Mouse (Mus musculus): Measurements from ENCODE around the gene S1pr5. TPM values are rescaled to one million over a fixed set of nuclear protein-coding genes. Genes with fewer than 3 reads are reported as not detected.
A peak's percentile ranks its signal among the peaks of the same experiment; 100 is the strongest.
"Not testable (repeated sequence)": the region's sequence is repeated elsewhere in the genome, so short reads cannot be mapped to it uniquely, and the experiment has no call there.

Gene S1pr5
- polyA plus RNA-seq, 1 experiment = 0.78 TPM

- 0 out of 2 replicates have a peak, but pooled peaks cover 5% of the 10 kb centered on the region for H3K36me3 ChIP-seq (ENCODE audit: control insufficient read depth, insufficient read depth, low read length)
- H3K4me3 ChIP-seq (ENCODE audit: control insufficient read depth, insufficient read depth, low read length) = no peak overlapping the region
- H3K4me1 ChIP-seq (replicated peaks; ENCODE audit: control insufficient read depth, insufficient read depth, low read length) = peaks cover 19% of the 10 kb centered on the region
- TF ChIP-seq POLR2A (IDR thresholded peaks at IDR 0.05; ENCODE audit: control insufficient read depth, extremely low read depth, insufficient read depth, low read length, poor library complexity) = no peak
- TF ChIP-seq CTCF (IDR thresholded peaks at IDR 0.05; ENCODE audit: borderline replicate concordance, control insufficient read depth, extremely low read depth, insufficient read depth, low read length, poor library complexity) = no peak
- no peaks in the 10 kb centered on the region for H3K27me3 ChIP-seq (ENCODE audit: control insufficient read depth, insufficient read depth, low read length)
- H3K27ac ChIP-seq (ENCODE audit: control insufficient read depth, insufficient read depth, low read length) = no peak overlapping the region
- 12% methylated on average over 7 of the region's 7 CpGs for WGBS
- no peak for DNase-seq
Measured at GRCm38 (mm10) chr9:21225415-21225758, 22.9 kb downstream of the S1pr5 start.

DNA sequence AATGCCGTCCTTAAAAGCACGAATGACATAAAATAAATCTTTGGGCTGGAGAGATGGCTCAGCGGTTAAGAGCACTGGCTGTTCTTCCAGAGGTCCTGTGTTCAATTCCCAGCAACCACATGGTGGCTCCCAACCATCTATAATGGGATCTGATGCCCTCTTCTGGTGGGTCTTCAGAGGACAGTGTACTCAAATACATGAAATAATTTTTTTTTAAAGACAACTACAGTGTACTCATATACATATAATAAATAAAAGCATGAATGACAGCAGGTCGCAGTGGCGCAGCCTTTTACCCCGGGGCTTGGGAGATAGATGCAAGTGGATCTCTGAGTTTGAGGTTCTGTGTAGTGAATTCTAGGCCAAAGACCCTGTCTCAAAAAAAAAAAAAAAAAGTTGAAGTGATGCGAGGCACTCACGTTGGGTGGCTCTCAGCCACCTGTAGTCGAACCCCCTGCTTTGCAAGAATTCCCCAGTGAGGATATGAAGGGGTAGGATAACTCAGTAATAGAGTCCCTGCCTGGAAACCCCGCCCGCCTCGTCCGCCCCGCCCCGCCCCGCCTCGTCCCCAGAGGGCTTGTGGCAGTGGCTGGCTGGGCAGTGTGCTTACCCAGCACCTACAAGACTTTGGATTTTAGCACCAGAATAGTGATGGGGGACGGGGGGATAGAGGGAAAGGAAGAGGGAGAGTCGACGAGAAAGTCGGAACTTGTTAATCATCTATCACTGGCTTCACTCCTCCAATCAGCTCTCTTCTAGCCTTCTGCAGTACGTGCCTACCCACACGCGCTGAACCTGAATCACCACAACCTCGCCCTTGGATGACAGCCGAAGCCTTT lies 23.4 kb downstream of the S1pr5 start:
- peaks cover 19% of the 10 kb centered on the region for H3K4me1 ChIP-seq (replicated peaks; ENCODE audit: control insufficient read depth, insufficient read depth, low read length)
- H3K36me3 ChIP-seq (ENCODE audit: control insufficient read depth, insufficient read depth, low read length) = no peaks in the 10 kb centered on the region
- no peak overlapping the region for H3K27ac ChIP-seq (ENCODE audit: control insufficient read depth, insufficient read depth, low read length)
- no peaks in the 10 kb centered on the region for H3K27me3 ChIP-seq (ENCODE audit: control insufficient read depth, insufficient read depth, low read length)
- TF ChIP-seq CTCF (IDR thresholded peaks at IDR 0.05; ENCODE audit: borderline replicate concordance, control insufficient read depth, extremely low read depth, insufficient read depth, low read length, poor library complexity) (no peak), POLR2A (IDR thresholded peaks at IDR 0.05; ENCODE audit: control insufficient read depth, extremely low read depth, insufficient read depth, low read length, poor library complexity) (no peak)
- WGBS = 26% methylated on average over 26 of the region's 26 CpGs
- H3K4me3 ChIP-seq (ENCODE audit: control insufficient read depth, insufficient read depth, low read length) = no peak overlapping the region
- no peak for DNase-seq

DNA sequence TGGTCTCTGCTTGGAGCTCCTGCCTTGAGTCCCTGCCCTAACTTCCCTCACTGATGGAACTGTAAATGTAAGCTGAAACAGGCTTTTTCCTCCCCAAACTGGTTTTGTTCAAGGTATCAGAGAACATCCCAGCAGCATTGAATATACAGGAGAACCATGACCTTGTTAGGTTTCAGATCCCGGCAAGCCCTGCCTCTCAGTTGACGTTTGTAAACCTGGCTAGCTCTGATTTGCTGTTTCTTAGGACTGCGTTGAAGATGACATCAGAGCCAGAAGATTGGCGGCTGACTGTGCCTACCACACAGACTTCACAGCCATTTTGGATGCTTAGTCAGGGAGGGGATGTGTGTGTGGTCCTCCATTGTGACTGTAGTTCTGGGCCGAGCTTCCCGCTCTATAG lies 24.3 kb downstream of the S1pr5 start:
- no peak for DNase-seq
- WGBS = 97% methylated on average over 6 of the region's 6 CpGs
- TF ChIP-seq POLR2A (IDR thresholded peaks at IDR 0.05; ENCODE audit: control insufficient read depth, extremely low read depth, insufficient read depth, low read length, poor library complexity) = no peak
- TF ChIP-seq CTCF (IDR thresholded peaks at IDR 0.05; ENCODE audit: borderline replicate concordance, control insufficient read depth, extremely low read depth, insufficient read depth, low read length, poor library complexity) = no peak
- H3K27me3 ChIP-seq (ENCODE audit: control insufficient read depth, insufficient read depth, low read length) = no peaks in the 10 kb centered on the region
- peaks cover 19% of the 10 kb centered on the region for H3K4me1 ChIP-seq (replicated peaks; ENCODE audit: control insufficient read depth, insufficient read depth, low read length)
- no peaks in the 10 kb centered on the region for H3K36me3 ChIP-seq (ENCODE audit: control insufficient read depth, insufficient read depth, low read length)
- no peak overlapping the region for H3K4me3 ChIP-seq (ENCODE audit: control insufficient read depth, insufficient read depth, low read length)
- H3K27ac ChIP-seq (ENCODE audit: control insufficient read depth, insufficient read depth, low read length) = no peak overlapping the region

- WGBS = 100% methylated on average over 2 of the region's 2 CpGs
- H3K4me3 ChIP-seq (ENCODE audit: control insufficient read depth, insufficient read depth, low read length); H3K27me3 ChIP-seq (ENCODE audit: control insufficient read depth, insufficient read depth, low read length); H3K36me3 ChIP-seq (ENCODE audit: control insufficient read depth, insufficient read depth, low read length); H3K27ac ChIP-seq (ENCODE audit: control insufficient read depth, insufficient read depth, low read length); DNase-seq: not testable (repeated sequence)
- H3K4me1 ChIP-seq (replicated peaks; ENCODE audit: control insufficient read depth, insufficient read depth, low read length) = peaks cover 19% of the 10 kb centered on the region
Measured at GRCm38 (mm10) chr9:21223490-21223889, 24.8 kb downstream of the S1pr5 start.

DNA sequence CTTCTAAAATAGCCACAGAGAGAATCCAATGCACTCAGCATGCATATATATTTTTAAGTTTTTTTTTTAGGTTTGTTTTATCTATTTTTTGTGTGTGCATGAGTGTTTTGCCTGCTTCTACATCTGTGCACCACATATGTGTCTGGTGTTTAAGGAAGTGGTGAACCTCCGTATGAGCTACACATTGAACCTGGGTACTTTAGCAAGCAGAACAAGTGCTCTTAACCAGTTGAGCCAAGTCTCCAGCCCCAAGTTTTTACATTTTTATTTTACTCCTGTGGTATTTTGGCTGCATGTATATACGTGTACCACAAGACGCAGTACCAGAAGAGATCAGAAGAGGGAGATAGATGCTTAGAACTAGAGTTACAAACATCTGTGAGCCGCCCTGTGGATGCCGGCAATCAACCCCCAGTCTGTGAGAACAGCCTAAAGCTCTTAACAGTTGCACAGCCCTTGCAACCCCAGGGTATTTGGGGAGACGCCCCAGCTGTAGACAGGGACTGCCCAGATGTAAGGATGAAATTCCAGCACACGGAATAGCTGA lies 26.8 kb downstream of the S1pr5 start:
- Histone ChIP-seq H3K36me3 (ENCODE audit: control insufficient read depth, insufficient read depth, low read length) (no peaks in the 10 kb centered on the region), H3K27ac (ENCODE audit: control insufficient read depth, insufficient read depth, low read length) (no peak overlapping the region), H3K4me1 (replicated peaks; ENCODE audit: control insufficient read depth, insufficient read depth, low read length) (peaks cover 11% of the 10 kb centered on the region), H3K4me3 (ENCODE audit: control insufficient read depth, insufficient read depth, low read length) (no peak overlapping the region), H3K27me3 (ENCODE audit: control insufficient read depth, insufficient read depth, low read length) (no peaks in the 10 kb centered on the region)
- 11% methylated on average over 7 of the region's 7 CpGs for WGBS
- DNase-seq = peak; percentile 60
- TF ChIP-seq POLR2A (IDR thresholded peaks at IDR 0.05; ENCODE audit: control insufficient read depth, extremely low read depth, insufficient read depth, low read length, poor library complexity) = no peak
- TF ChIP-seq CTCF (IDR thresholded peaks at IDR 0.05; ENCODE audit: borderline replicate concordance, control insufficient read depth, extremely low read depth, insufficient read depth, low read length, poor library complexity) = no peak

- WGBS = 9% methylated on average over 21 of the region's 21 CpGs
- Histone ChIP-seq H3K4me3 (ENCODE audit: control insufficient read depth, insufficient read depth, low read length) (no peak overlapping the region), H3K36me3 (ENCODE audit: control insufficient read depth, insufficient read depth, low read length) (no peaks in the 10 kb centered on the region), H3K4me1 (replicated peaks; ENCODE audit: control insufficient read depth, insufficient read depth, low read length) (peaks cover 11% of the 10 kb centered on the region), H3K27ac (ENCODE audit: control insufficient read depth, insufficient read depth, low read length) (no peak overlapping the region), H3K27me3 (ENCODE audit: control insufficient read depth, insufficient read depth, low read length) (no peaks in the 10 kb centered on the region)
- peak; percentile 94 for DNase-seq
- peak; percentile 95 for TF ChIP-seq CTCF (IDR thresholded peaks at IDR 0.05; ENCODE audit: borderline replicate concordance, control insufficient read depth, extremely low read depth, insufficient read depth, low read length, poor library complexity)
- TF ChIP-seq POLR2A (IDR thresholded peaks at IDR 0.05; ENCODE audit: control insufficient read depth, extremely low read depth, insufficient read depth, low read length, poor library complexity) = no peak
Measured at GRCm38 (mm10) chr9:21220490-21221382, 27.5 kb downstream of the S1pr5 start.

All from thymus, adult 2 months (tissue).